Mouse (Mus musculus) left cerebral cortex, adult 2 months (tissue): Measurements from ENCODE around the gene Zc3h7a. TPM values are rescaled to one million over a fixed set of nuclear protein-coding genes. Genes with fewer than 3 reads are reported as not detected.

Experiments
- DNase-seq, 2 experiments: peaks; one replicate each; pipeline ENCODE4 v3.0.0; 2021 to 2022; ENCODE audit warnings: low spot score in 2 of 2, mixed read lengths in 1 of 2; ENCODE audit errors: extremely low spot score in 1 of 2
- H3K27ac ChIP-seq: fragments of 200-600 bp; 2 replicates; pipeline ENCODE4 v1.8.1; 2022
- H3K4me3 ChIP-seq: fragments of 200-600 bp; 2 replicates; pipeline ENCODE4 v1.8.1; 2022
- CTCF ChIP-seq: fragments of 200-600 bp; IDR thresholded peaks from 2 replicates; pipeline ENCODE4 v1.8.1; 2022; ENCODE audit warnings: antibody characterized with exemption, mild to moderate bottlenecking, moderate library complexity
- intact Hi-C: fragments of 180-260 bp; cut with DNase I; formaldehyde crosslinking; loops from one replicate; pipeline ENCODE4 v1.15.1; 2025
- long read RNA-seq, 2 experiments: library from polyadenylated mRNA; stranded (forward); transcript quantifications; one replicate each; pipeline ENCODE4 v2.0.0; 2021; ENCODE audit warnings: borderline mapping rate in 2 of 2
- total RNA-seq, 2 experiments: library from RNA; stranded (reverse); gene quantifications; 2 replicates each; pipeline ENCODE4 v1.2.3; 2021

Zc3h7a gene
- 10 to 100 TPM; 68.5 to 76.4 TPM for total RNA-seq
- long read RNA-seq, experiment 1, transcript Zc3h7a-201 (23 exons, 3,825 nt), result major isoform, 9 of 29 reads
- long read RNA-seq, experiment 1, partial matches to known transcripts, result 3 of 29 reads
- long read RNA-seq, experiment 1, other reads (novel, unspliced or antisense), result 16 of 29 reads
- long read RNA-seq, experiment 2, transcript Zc3h7a-201 (23 exons, 3,825 nt), result major isoform, 12 of 41 reads
- long read RNA-seq, experiment 2, partial matches to known transcripts, result 6 of 41 reads
- long read RNA-seq, experiment 2, other reads (novel, unspliced or antisense), result 23 of 41 reads

DNA sequence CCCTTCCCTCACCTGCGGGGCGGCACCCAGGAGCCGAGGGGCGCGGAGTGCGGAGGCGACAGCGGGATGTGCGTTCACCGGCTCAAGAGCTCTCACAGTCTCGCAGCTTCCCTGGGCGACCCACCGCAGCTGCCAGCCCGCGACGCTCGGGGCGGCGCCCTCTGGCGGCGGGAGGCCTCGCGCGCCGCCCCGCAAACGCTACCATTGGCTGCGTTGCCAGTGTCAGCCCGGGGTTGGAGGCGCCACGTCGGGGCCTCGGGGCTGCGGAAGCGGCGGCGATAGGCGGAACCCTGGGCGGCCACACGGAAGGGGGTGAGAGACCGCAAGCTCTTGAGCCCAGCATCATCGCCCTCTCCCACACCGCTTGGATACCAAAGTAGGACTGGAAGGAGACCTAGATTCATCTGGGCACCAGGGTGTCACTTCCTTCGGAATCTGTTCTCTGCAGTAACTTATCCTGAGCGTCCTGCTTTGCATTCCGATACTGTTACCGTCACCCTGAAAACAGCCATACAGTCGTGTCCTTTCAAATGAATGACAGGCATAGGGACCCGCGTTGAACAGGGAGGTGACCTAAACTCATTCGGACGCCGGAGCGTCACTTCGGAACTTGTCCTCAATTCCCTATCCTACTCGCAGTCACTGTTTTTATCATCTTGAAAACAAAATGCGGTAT lies at the start of gene Zc3h7a:
Gene Zc3h7a (minus strand): TSS at position 186 of the 676 bp plus-strand sequence.
- intact Hi-C loops, result loop anchor here (1.0 to 10.0 kb wide), 2 partner anchors 27 to 302 kb away; partner anchors contain the start of gene Rsl1d1
- H3K4me3 ChIP-seq, result peak within 1 kb of the TSS; percentile 88
- peak; percentile 96 for TF ChIP-seq CTCF

DNA sequence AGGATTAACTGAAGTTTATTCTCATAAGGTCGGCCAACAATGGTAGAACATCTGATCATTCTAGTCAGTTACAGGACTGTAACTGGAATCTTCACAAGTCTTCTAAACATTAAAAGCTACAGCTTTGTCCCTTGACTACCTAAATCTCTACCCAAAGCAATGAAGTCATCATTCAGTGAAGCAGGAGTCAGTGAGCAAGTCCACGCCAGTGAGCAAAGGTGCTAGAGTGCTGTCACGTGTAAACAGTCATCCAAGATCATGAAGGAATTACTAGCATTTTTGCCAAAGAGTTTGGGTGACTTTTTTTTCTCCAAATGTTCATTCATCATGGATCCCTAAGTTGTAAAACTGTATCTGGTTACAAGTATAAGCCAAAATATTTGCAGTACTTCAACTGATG lies 41.6 kb upstream of the Zc3h7a start:
- intact Hi-C loops, result no loop called here
- TF ChIP-seq CTCF, result no peak
- H3K27ac ChIP-seq, result no peak overlapping the region
- no peak overlapping the region for H3K4me3 ChIP-seq
- no peak for DNase-seq

More for the DNA sequence above, at the start of gene Zc3h7a:
- peak; percentile 87 to 91 for DNase-seq
- H3K27ac ChIP-seq, result peak within 1 kb of the TSS; percentile 93

DNA sequence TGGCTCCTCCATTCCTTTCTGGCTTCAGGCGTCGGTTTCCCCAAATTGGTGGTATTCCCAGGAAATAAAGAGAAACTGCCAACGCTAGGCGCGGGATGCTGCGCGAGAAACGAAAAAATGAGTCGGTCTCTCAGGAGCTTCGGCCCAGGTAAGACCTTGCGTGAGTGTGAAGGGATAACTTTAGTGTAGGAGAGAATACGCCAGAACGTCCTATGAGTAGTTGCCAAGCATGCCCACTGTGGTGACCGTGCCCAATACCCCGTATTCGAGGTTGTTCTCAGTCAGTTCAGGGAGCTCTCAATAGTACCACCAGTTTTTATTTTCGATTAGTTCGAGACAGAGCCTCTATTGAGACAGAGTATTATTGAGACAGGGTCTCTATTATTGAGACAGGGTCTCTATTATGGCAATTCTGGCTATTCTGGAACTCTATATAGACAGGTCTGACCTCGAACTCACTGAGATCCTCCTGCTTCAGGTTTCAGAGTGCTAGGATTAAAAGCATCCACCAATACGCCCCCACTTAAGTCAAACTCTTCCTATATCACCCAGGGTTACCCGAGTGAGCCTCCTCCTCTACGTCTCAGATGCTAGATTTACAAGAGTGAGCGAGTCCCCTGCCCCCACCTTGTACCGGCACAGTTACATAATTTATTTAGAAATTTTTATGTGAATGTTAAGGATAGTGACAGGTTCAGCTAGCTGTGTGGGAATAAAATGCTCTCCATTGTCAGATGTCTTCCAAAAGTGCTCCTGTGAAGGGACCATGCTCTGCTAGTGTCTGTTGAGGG lies 27.6 kb upstream of the Zc3h7a start:
- Histone ChIP-seq H3K4me3 (peak overlapping the region; percentile 65), H3K27ac (peak overlapping the region; percentile 51; the same call in 1 of the 2 replicates)
- intact Hi-C loops, result loop anchor here (1.0 to 2.0 kb wide), 3 partner anchors 27 to 119 kb away; partner anchors contain the start of genes Gspt1, Snx29 and Zc3h7a
- TF ChIP-seq CTCF, result no peak
- no peak for DNase-seq

DNA sequence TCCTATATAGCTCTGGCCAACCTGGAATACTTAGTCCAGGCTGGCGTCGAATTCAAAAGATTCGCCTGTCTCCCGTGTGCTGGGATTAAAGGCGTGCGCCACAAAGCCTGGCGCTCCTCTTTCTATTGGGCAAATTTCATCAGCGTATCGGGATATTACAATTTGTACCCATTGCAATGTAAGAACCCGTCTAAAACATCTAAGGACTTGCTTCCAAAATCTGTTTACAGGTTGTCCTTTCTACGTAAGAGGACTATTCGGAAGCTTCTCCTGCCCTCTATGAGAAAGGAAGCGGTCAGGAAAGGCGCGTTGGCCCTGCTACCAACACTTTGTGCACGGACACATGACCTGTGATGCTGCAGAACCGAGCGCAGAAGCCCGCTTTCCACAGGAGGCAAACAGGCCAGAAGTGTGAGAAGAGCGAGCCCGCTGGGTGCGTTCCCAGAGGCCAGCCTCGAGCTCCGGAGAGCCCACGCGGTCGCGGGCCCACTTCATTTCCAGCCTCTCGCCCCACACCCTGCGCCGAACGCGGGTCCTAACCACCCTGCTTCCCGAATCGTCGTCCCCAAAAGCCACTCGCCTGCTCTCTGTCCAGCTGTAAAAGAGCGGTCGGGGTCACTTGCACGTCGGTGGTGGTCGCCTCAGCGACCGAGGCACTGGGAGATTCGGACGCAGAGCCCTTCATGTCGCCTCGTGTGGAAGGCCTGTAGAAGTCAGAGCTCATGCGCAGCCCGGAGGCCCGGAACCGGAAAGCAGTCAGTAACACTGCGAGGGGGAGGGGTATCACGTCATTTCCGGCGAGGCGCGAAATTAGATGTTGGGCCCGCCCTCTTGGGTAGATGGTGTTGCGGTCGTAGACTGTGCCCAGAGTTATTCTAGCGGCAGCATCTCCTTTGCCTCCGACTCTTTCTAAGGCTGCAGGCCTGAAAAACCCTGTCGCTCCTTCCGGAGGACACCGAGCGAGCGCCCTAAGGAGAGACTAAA lies 26.7 kb upstream of the Zc3h7a start, which contains the start of gene Rsl1d1:
Gene Rsl1d1 (minus strand): TSS at position 761 of the 984 bp plus-strand sequence.
- no peak for TF ChIP-seq CTCF
- peak; percentile 87 to 89 for DNase-seq
- Histone ChIP-seq H3K4me3 (peak within 1 kb of the TSS; percentile 65), H3K27ac (peak within 1 kb of the TSS; percentile 90)
- intact Hi-C loops, result loop anchor here (1.0 to 2.0 kb wide), 3 partner anchors 27 to 119 kb away; partner anchors contain the start of genes Gspt1, Snx29 and Zc3h7a

DNA sequence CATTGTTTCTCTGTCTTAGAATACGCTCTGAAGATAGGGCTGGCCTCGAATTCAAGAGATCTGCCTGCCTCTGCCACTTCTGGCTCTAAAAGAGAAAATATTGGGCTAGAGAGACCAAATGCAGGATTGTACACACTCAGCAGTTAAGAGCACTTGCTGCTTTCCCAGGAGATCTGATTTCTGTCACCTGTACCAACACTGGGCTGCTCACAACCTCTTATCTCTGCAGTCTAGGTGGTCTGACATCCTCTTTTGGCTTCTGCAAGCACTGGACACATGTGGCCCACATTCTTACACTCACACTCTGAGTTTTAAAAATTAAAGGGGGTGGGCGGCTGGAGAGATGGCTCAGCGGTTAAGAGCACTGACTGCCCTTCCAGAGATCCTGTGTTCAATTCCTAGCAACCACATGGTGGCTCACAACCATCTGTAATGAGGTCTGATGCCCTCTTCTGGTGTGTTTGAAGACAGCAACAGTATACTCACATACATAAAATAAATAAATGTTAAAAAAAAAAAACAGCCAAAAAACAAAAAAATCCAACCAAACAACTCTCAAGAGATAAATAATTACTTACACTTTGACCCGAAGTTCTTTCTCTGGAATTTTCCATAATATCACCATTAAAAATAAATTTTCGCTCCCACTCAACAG lies 25.7 kb upstream of the Zc3h7a start:
- intact Hi-C loops, result loop anchor here (2.0 kb wide), 1 partner anchor 53 kb away; the partner anchor contains the start of gene Gspt1
- Histone ChIP-seq H3K4me3 (peak overlapping the region; percentile 65), H3K27ac (no peak overlapping the region)
- DNase-seq, result no peak
- TF ChIP-seq CTCF, result no peak; the same call in 1 of the 2 replicates

DNA sequence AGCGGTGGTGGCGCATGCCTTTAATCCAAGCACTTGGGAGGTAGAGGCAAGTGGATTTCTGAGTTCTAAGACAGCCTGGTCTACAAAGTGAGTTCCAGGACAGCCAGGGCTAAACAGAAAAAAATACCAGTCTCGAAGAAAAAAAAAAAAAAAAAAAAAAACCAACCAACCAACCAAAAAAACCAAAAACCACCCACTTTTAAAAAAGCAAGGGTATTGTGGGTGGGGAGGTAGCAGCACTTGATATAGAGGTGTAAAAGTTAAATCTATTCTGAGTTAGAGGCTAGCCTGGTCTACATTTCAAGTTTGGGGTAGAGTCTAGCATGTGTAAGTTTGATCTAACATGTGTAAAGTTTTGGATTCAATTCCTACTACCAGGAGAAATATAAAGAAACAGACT lies 24.1 kb upstream of the Zc3h7a start:
- no peak overlapping the region for H3K27ac ChIP-seq
- no peak for DNase-seq
- no peak for TF ChIP-seq CTCF
- H3K4me3 ChIP-seq, result no peak overlapping the region
- intact Hi-C loops, result no loop called here

DNA sequence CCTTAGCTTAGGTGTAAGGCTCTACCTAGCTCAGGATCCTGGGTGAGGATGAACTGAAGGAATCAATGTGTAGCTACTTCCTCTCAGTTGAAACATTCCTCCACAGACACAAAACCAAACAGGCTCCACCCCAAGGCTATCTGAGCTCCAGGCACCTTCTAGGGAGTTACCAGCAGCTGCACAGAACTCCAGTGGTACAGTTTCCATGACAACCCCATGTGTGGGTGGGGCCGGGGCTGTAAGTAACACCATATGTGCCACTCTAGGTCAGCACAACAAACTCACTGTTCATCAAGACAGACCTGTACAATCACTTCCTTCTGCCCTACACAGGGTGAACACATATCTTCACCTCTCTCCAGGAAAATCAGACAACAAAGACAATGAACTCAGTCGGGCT lies 22.3 kb upstream of the Zc3h7a start:
- no peak for DNase-seq
- H3K4me3 ChIP-seq, result no peak overlapping the region
- intact Hi-C loops, result no loop called here
- no peak for TF ChIP-seq CTCF
- no peak overlapping the region for H3K27ac ChIP-seq

DNA sequence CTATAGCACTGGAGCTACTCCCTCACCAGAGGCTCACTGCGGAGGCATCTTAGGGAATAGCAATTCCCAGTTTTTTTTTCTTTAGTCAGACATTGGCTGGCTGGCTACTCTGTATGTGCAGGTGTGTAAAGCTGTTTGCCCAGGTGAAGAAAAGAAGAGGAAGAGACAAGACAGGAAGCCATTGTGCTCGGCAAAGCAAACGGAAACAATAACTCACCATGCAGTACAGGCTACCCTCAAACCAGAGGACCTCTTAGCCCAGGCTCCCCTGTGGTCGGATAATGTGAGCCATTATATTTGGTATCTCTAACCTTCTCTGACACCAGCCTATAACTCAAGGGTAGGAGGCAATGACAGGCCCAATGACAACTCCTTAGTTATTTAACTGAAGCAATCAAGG lies 20.9 kb upstream of the Zc3h7a start:
- Histone ChIP-seq H3K4me3 (no peak overlapping the region), H3K27ac (no peak overlapping the region)
- intact Hi-C loops, result no loop called here
- DNase-seq, result no peak
- TF ChIP-seq CTCF, result no peak

DNA sequence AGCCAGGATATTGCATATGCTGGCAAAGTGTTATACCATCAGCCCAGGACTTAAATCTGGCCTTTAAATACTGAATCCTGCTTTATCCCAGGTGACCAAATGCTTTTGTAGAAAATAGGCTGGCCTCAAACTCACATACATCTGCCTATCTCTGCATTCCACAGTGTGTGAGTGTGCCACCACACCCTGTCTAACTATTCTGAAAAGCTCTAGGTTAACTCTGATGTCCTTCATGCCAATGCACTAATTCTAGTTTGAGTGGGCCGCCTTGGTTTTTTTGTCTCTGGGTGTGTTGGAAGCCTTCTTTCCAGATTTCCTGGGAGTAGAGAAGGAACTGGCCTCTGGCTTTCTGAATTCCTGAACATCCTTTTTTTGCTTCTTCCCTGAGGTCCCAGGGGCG lies 17.0 kb upstream of the Zc3h7a start:
- intact Hi-C loops, result no loop called here

DNA sequence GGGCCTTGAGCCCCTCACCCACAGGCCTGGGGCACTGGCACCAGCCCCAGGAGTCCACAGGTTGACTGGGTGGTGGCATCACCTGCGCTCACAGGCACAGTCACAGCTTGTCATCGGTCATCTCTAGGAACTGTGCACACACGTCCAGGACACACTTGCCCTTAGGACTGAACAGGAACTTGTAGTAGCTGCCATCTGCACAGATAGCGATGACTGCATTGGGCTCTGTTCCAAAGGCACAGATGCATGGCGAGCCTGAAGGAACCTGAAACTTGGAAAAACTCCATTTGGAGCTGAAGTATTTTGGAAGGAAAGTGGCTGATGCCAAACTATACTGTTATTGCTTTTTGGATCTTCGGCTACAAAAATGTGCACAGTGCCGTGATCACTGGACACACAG lies 14.0 kb upstream of the Zc3h7a start:
- H3K4me3 ChIP-seq, result no peak overlapping the region
- DNase-seq, result peak in 1 of 2 experiments; percentile 22
- no peak overlapping the region for H3K27ac ChIP-seq
- TF ChIP-seq CTCF, result no peak
- intact Hi-C loops, result no loop called here

More for the DNA sequence above, 17.0 kb upstream of the Zc3h7a start:
- H3K27ac ChIP-seq, result no peak overlapping the region
- TF ChIP-seq CTCF, result no peak
- no peak overlapping the region for H3K4me3 ChIP-seq
- no peak for DNase-seq
